Mouse (Mus musculus) stomach, postnatal 0 days (tissue): ENCODE measurements around the gene Emc7.

Experiments used
- CTCF ChIP-seq: IDR thresholded peaks from 2 replicates; pipeline ENCODE4 v1.5.1; 2016; ENCODE audit warnings: antibody characterized with exemption, low read depth, mild to moderate bottlenecking, moderate library complexity
- EP300 ChIP-seq: optimal IDR thresholded peaks from 2 replicates; pipeline ENCODE3; 2016; ENCODE audit warnings: antibody characterized with exemption

- TF ChIP-seq CTCF, result no peak
- TF ChIP-seq EP300, result no peak
Measured at GRCm38 (mm10) chr2:112491629-112492028, 36.8 kb downstream of the Emc7 start.
